Mouse (Mus musculus) erythroblast, embryonic 14.5 days (primary cell): ENCODE data around the gene Ndel1. TPM values are rescaled to one million over a fixed set of nuclear protein-coding genes. Genes with fewer than 3 reads are reported as not detected.
"Not testable (repeated sequence)": the region's sequence is repeated elsewhere in the genome, so short reads cannot be mapped to it uniquely, and the experiment has no call there.

Experiments
- H3K27me3 ChIP-seq: 2 replicates; pipeline ENCODE4 v1.6.1; 2012; ENCODE audit warnings: inconsistent platforms; ENCODE audit not compliant: control insufficient read depth
- H3K36me3 ChIP-seq: 2 replicates; pipeline ENCODE4 v1.6.1; 2012; ENCODE audit warnings: mild to moderate bottlenecking, inconsistent platforms; ENCODE audit not compliant: control insufficient read depth
- H3K4me1 ChIP-seq: 2 replicates; pipeline ENCODE4 v1.6.1; 2012; ENCODE audit warnings: inconsistent platforms; ENCODE audit not compliant: control insufficient read depth
- H3K4me3 ChIP-seq: replicated peaks from 2 replicates; pipeline ENCODE3; 2012; ENCODE audit warnings: moderate library complexity, mild to moderate bottlenecking, inconsistent platforms
- H3K9me3 ChIP-seq: 2 replicates; pipeline ENCODE4 v1.6.1; 2012; ENCODE audit warnings: low read length, inconsistent platforms, mixed read lengths; ENCODE audit not compliant: control insufficient read depth
- GATA1 ChIP-seq: IDR thresholded peaks from 2 replicates; pipeline ENCODE4 v1.6.1; 2012; ENCODE audit warnings: low read length, inconsistent platforms, mixed read lengths
- TAL1 ChIP-seq: IDR thresholded peaks from 3 replicates; pipeline ENCODE4 v1.6.1; 2012; ENCODE audit warnings: low read length, inconsistent platforms, mixed read lengths
- polyA plus RNA-seq: library from polyadenylated mRNA; stranded (reverse); fragments of >175 nt; gene quantifications from 2 replicates; pipeline ENCODE4 v1.2.3, GENCODE M21; 2012

The Ndel1 gene
- polyA plus RNA-seq, 1 experiment: 6.6 TPM

DNA sequence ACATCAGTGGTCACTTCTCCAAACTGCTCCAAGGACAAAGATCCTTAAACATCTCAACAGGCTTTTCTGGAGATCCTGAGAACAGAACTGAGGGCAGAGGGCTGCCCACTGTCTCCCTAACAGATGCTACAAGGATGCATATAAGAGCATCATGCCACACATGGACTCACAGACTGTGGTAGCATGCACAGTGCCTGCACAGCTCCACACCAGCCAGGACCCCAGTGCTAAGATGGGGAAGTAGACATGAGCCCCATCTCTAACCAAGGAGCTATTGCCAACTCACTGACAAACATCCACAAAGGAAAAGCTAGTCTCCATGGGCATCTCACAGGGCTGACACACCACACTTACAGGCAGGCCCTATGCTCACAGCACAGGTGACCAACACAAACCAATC is 38.1 kb downstream of the Ndel1 start:
- Histone ChIP-seq H3K4me3 (no peak overlapping the region), H3K9me3 (no peaks in the 10 kb centered on the region), H3K27me3 (no peaks in the 10 kb centered on the region), H3K36me3 (peaks cover 84% of the 10 kb centered on the region), H3K4me1 (peaks cover 8% of the 10 kb centered on the region)
- no peak for TF ChIP-seq TAL1
- no peak for TF ChIP-seq GATA1

DNA sequence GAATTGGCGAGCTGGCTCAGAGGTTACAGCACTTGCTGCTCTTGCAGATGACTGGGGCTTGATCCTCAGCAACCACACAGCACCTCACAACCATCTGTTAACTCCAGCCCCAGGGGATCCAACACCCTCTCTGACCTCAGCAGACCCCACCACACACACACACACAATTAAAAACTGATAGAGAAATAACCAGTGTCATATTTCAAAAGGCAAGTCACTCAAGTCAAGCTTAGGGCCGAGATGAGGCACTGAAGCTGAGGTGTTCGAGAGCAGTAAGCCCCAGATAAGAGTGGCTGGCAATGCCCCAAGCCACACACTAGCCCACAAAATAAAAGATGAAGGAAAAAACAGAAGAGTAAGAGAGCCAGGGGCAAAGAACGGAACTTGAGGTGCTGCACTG is 38.9 kb downstream of the Ndel1 start:
- TF ChIP-seq GATA1 (no peak), TAL1 (no peak)
- H3K9me3 ChIP-seq: no peaks in the 10 kb centered on the region
- H3K36me3 ChIP-seq: peaks cover 88% of the 10 kb centered on the region
- H3K4me3 ChIP-seq: no peak overlapping the region
- H3K4me1 ChIP-seq: peaks cover 8% of the 10 kb centered on the region
- H3K27me3 ChIP-seq: no peaks in the 10 kb centered on the region

DNA sequence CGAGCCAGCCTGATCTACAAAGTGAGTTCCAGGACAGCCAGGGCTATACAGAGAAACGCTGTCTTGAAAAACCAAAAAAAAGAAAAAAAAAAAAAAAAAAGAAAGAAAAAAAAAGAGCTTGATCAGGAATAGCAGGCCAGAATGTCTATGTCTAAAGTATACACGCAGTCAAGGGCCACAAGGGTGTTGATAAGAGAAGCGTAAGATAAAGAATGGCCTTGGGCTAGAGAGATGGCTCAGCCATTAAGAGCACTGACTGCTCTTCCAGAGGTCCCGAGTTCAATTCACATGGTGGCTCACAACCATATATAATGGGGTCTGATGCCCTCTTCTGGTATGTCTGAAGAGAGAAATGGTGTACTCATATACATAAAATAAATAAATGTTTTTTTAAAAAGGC is 40.1 kb downstream of the Ndel1 start:
- H3K4me1 ChIP-seq, H3K9me3 ChIP-seq, H3K27me3 ChIP-seq, H3K4me3 ChIP-seq: not testable (repeated sequence)
- peaks cover 94% of the 10 kb centered on the region for H3K36me3 ChIP-seq

DNA sequence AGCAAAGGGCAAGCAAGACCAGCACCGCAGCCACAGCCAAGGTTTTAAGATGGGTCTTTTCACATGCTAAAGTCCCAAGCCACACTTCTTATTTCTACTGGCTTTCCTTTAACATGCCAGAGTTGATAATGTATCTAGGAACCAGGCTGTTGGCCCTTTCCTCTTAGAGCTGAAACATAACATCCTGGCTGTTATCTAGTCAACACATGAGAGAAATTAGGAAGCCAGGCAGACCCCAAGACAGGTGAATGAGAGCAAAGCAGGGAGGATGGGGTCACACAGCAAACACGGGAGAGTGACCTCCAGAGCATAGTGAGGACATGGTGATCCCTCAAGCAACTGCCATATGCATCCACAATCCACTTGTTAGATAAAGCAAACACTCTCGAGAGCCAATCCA is 44.9 kb downstream of the Ndel1 start:
- Histone ChIP-seq H3K36me3 (peaks cover 86% of the 10 kb centered on the region), H3K27me3 (no peaks in the 10 kb centered on the region)
- no peak for TF ChIP-seq TAL1

DNA sequence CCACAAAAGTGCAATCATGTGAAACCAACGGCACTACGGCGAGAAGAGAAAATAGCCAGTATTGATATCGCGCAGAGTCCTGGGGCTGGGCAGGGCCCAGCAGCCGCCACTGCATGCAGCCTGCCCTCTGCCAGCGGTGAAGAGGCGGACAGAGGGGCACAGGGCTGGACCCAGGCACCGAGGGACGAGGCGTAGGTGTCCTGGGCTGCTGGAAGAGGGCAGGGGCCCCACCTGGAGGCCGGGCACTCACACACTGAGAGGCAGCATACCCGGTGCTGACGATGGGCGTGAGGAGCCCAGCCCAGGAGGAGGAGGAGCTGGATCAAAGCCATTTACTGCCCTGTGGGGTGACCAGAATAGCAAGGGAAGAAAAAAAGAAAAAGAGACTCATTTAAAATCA is 49.3 kb downstream of the Ndel1 start:
- Histone ChIP-seq H3K9me3 (no peaks in the 10 kb centered on the region), H3K36me3 (peaks cover 90% of the 10 kb centered on the region), H3K4me1 (peaks cover 1% of the 10 kb centered on the region; the same call in 1 of the 2 replicates), H3K27me3 (no peaks in the 10 kb centered on the region), H3K4me3 (no peak overlapping the region)
- TF ChIP-seq TAL1 (no peak), GATA1 (no peak)

More for the DNA sequence above, 44.9 kb downstream of the Ndel1 start:
- Histone ChIP-seq H3K4me1 (peaks cover 5% of the 10 kb centered on the region), H3K9me3 (no peaks in the 10 kb centered on the region), H3K4me3 (no peak overlapping the region)

DNA sequence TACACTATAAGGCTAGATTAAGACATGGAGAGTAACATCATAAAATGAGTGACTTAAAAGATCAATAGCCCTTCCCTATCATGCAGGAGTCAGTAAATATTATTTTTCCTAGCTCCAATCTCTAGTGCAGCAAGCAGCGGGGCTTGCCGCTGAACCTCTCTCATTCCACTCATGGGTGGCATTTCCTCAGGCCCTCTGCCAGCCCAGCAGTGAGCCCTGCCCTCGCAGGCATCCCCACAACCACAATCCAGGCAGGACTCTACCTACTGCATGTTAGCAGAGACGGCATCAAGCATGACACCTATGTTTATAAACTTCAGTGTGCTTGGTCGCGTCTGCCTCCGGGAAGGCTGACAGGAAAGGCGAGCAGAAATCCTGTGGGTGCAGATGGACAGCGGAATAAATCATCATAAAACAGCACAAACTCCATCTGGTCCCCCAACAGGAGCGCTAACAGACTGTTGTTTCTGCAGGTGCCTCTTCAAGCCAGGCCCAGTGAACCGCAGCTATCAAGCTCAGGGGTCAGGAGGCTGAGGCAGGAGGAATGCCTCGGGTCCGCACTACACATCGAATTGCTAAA is 52.3 kb downstream of the Ndel1 start:
- no peak for TF ChIP-seq TAL1
- no peak for TF ChIP-seq GATA1

DNA sequence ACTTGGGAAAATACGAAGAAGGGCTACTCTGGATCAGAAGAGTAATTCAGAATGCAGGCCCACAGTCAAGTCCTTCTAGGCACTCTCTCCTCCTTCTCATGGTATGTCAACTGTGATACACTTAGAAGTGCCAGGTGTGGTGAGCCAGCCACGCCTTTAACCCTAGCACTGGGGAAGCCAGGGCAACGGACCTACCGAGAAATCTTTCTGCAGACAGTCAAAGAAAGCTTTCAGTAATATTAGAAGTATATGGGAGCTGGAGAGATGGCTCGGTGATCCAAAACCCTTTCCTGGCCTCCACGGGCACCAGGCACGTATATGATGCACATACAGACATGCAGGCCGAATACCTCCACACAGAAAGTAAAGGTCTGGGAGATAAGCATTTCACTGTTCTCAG is 53.2 kb downstream of the Ndel1 start:
- TF ChIP-seq TAL1 (no peak), GATA1 (no peak)
- peaks cover 92% of the 10 kb centered on the region for H3K36me3 ChIP-seq
- H3K27me3 ChIP-seq: no peaks in the 10 kb centered on the region
- H3K9me3 ChIP-seq: no peaks in the 10 kb centered on the region
- no peaks in the 10 kb centered on the region for H3K4me1 ChIP-seq
- no peak overlapping the region for H3K4me3 ChIP-seq

More for the DNA sequence above, 52.3 kb downstream of the Ndel1 start:
- Histone ChIP-seq H3K4me1 (no peaks in the 10 kb centered on the region), H3K9me3 (no peaks in the 10 kb centered on the region), H3K4me3 (no peak overlapping the region), H3K36me3 (peaks cover 93% of the 10 kb centered on the region), H3K27me3 (no peaks in the 10 kb centered on the region)

DNA sequence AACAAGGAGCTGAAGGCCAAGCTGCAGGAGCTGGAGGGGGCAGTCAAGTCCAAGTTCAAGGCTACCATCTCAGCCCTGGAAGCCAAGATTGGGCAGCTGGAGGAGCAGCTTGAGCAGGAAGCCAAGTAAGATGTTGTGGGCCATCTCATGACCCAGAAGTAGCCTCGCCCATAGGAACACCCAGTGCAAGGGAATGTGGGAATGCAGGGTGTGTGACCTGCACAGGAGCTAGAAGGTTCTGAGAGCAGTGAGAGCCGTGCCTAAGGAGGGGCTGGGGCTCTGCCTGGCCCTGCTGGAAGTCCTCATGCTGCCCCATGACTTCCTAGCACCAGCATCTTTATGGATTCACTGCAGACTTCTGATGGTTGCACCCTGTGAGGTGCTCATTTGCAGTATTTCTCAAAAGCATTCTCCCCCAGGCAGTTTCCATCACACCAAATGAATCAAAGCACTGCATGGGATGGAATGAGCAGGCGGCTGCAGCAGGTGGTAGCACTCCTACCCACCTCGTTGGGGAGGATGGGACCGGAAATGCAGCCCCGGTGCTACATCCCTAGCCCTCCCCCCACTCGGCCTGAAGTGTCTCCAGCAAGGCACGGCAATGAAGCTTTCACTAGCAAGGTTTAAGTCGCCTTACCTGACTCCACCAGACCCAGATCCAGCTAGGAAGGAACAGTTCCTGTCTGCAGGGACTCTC is 59.6 kb downstream of the Ndel1 start:
- TF ChIP-seq GATA1 (no peak), TAL1 (no peak)
- H3K36me3 ChIP-seq: peaks cover 96% of the 10 kb centered on the region
- no peak overlapping the region for H3K4me3 ChIP-seq
- H3K9me3 ChIP-seq: no peaks in the 10 kb centered on the region
- no peaks in the 10 kb centered on the region for H3K4me1 ChIP-seq
- no peaks in the 10 kb centered on the region for H3K27me3 ChIP-seq

DNA sequence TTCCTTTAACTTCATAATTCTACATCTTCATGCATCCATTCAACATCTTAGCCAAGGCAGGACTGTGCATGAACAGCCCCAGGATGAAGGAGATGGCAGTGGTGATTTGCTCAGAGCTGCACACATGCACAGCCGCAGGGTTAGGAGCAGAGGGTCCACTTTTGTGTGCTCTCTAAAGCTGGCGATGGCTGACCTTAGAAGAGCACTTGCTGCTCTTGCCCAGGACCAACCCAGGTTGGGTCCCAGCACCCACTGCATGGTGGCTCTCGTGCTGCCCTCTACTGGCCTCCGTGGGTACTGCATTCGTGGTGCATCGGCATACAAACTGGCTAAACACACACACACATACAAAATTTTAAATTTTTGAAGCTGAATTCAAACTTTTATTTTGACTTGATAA is 63.9 kb downstream of the Ndel1 start:
- Histone ChIP-seq H3K36me3 (peaks cover 96% of the 10 kb centered on the region), H3K4me3 (no peak overlapping the region), H3K4me1 (no peaks in the 10 kb centered on the region), H3K9me3 (no peaks in the 10 kb centered on the region), H3K27me3 (no peaks in the 10 kb centered on the region)
- no peak for TF ChIP-seq GATA1
- TF ChIP-seq TAL1: no peak

DNA sequence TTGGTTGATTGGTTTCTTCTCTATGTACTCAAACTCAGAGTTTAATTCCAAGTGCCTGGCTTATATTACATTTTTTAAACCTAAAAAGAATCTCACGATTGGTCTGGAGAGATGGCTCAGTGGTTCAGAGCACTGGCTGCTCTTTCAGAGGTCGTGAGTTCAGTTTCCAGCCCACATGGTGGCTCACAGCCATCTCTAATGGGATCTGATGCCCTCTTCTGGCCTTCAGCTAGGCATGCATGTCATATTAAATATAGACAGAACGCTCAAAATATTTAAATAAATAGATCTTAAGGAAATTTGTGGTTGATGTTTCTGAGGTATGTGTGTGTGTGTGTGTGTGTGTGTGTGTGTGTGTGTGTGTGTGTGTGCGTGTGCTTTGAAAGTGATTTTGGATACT is 66.5 kb downstream of the Ndel1 start:
- TF ChIP-seq TAL1: no peak
- TF ChIP-seq GATA1: no peak
- Histone ChIP-seq H3K9me3 (no peaks in the 10 kb centered on the region), H3K4me1 (no peaks in the 10 kb centered on the region), H3K27me3 (no peaks in the 10 kb centered on the region), H3K4me3 (no peak overlapping the region), H3K36me3 (peaks cover 98% of the 10 kb centered on the region)
